Mouse (Mus musculus) stomach, adult 2 months (tissue): ENCODE measurements around the gene Zer1. TPM values are rescaled to one million over a fixed set of nuclear protein-coding genes. Genes with fewer than 3 reads are reported as not detected.

ENCODE experiments used
- polyA plus RNA-seq: library from polyadenylated mRNA; depleted of rRNA; stranded (reverse); fragments of >200 nt; gene quantifications from 2 replicates; pipeline ENCODE4 v1.2.3, GENCODE M21; 2012; rRNA removed

Zer1 gene
- polyA plus RNA-seq = 21.2 and 23.3 TPM in 2 replicates

DNA sequence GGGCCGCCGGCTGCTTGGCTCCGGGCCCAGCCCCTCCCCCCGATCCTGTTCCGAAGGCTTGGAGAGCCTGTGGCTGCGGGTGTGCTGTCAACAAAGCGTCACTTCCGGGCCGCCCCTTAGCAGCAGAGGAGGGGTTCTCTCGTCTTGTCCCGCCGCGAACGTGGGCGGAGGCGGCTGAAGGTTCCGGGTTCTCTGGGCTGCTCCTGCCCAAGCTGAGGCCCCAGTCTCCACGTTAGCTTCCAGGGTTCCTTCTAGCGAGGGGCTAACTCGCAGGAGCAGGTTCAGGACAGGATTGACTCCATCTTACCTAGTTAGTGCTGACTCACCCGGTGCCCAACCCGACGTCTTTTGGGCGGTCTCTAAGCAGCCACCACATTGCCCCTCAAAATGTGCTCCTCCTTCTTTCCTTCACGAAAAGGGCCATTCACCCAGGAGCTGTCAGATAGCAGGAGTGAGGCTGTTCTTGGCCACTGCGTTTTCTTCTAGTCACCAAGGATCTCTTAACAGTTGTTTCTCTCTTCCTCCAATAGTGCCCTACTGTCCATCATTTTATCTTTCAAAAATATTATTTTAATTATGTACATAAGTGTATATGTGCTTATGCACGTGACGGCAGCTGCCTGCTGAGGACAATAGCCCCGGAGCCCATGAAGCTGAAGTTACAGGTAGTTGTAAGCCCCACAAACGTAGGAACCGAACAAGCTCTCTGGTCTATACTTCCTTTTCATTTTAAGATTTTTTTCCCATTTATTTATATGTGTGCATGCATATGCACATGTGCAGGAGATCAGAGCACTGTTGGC is at the start of gene Zer1:
Zer1 (minus strand) TSS at position 114 of the 803 bp plus-strand sequence.

DNA sequence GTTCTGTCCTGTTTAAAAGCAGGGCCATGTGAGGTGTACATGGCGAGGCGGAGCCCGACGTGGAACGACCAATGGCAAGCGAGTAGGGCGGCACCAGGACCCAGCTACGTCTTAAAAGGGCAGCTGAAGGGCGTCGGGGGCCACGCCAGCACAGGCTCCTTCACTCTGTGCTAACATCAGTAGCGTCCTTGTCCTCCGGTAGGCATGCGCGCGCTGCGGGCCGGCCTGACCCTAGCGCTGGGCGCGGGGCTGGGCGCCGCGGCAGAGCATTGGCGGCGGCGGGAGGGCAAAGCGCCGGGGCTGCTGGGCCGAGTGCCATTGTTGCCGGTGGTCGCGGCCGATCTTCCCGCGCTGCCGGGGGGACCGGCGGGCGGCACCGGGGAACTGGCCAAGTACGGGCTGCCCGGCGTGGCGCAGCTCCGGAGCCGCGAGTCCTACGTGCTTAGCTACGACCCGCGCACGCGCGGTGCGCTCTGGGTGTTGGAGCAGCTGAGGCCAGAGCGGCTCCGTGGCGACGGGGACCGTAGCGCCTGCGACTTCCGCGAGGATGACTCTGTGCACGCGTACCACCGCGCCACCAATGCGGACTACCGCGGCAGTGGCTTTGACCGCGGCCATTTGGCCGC is 47.1 kb upstream of the Zer1 start, which contains the start of gene Endog:
Endog (plus strand) TSS at position 123 of the 626 bp plus-strand sequence.

DNA sequence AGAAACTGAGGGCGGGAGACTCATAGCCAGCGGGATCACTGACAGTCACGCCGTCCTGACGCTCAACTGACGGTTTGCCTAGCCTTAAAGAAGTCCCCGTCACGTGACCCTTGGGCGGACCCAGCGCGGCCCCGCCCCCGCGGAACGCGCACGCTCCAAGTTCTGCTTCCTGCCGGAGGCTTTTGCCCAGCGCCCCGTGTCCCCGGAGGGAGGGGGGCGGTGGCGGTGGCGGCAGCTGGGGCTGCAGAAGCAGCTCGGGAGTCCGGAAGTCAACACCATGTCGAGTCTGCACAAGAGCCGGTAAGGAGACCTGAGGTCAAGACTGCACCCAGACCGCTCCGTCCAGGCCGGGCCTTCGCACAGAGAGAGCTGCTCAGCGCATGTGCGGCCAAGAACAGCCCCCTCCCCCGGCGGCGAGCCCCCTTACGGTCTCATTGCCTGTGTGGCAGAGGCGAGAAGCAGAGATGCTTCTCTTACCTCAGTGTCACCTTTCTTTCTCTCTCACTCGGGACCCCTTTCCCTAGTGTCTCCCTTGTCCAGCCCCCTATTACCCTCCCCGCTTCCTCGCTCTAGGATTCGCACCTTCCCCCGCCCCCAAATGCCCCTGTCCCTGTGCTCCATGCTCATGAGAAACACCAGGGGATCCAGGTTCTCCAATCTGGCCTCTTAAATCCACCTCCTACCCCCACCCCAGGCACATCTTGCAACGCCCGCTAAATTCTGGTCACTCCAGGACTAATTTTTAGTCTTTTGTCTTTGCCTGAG is 9.4 kb upstream of the Zer1 start, which contains the start of gene Tbc1d13:
Tbc1d13 (plus strand) TSS at position 134 of the 765 bp plus-strand sequence.

DNA sequence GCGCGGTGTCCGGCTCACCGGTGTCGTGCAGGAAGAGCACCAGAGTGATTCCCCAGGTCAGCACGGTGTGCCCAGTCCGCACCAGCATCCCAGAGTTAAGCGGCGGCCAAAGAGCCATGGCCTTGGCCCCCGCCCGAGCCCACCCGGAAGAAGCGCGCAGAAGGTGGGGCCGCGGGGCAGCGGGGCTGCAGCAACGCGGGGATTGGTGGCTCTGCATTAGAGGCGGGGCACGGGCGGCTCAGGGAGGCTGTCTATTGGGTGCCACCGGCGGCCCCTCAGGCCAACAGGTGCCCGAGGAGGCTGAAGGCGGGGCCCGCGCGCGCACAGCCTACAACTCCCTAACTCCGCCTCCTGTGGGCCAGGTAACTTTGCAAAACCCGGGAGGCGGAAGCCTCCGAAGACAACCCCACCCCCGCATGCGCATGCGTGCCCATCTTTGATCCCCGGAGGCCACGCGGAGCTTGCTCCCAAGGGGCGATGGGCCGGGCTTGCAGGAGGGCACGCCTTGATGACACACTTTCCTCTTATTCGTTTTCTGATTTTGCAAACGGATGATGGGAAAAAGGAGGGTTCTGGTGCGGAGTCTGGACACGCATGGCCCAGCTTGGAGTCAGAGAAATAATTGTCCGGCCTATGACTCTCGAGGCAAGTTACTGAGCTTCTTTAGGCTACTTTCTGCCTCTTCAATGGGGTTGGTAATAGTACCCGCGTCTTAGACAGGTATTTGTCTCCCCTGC is 30.7 kb downstream of the Zer1 start, which contains the start of gene Zdhhc12:
Zdhhc12 (minus strand) TSS at position 178 of the 737 bp plus-strand sequence.

DNA sequence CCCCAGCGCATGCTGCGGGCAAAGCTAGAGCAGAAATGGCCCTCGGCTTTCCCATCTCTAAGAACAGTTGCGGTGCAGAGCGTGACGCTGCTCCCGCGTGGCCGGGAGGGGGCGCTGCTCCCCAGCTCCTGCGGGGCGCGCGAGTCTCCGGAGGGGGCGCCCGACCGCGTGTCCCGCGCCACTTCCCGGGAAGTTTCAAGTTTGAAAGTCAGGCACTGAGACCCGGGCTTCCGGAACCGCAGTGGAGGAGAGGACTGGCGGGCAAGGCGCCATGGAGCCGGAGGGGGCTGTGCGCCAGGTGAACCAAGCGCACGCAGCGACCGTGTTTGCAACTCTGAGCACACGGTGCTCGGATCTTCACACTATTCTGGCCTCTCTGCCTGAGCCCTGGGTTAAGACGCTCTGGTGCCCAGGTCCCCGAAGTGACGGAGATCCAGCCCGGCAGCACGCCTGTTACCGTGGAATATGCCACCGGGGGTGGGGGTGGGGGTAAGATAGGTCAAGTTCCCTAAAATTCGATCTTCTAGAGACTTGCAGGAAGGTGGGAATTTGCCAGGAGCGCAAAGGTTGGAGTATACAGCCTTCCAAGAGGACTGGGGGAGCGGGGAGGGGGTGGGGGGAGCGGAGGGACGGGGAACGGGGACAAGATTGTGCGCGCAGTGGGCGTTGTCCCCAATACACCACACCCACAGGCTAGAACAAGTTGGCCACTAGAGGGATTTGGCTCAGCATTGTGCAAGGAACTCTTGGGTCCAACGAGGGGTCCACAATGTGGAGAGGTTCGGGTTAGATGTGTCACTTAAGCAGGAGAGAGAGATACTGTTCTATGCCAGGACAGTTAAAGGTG is 46.7 kb downstream of the Zer1 start, which contains the start of gene Pkn3:
Pkn3 (plus strand) TSS at position 183 of the 847 bp plus-strand sequence.

DNA sequence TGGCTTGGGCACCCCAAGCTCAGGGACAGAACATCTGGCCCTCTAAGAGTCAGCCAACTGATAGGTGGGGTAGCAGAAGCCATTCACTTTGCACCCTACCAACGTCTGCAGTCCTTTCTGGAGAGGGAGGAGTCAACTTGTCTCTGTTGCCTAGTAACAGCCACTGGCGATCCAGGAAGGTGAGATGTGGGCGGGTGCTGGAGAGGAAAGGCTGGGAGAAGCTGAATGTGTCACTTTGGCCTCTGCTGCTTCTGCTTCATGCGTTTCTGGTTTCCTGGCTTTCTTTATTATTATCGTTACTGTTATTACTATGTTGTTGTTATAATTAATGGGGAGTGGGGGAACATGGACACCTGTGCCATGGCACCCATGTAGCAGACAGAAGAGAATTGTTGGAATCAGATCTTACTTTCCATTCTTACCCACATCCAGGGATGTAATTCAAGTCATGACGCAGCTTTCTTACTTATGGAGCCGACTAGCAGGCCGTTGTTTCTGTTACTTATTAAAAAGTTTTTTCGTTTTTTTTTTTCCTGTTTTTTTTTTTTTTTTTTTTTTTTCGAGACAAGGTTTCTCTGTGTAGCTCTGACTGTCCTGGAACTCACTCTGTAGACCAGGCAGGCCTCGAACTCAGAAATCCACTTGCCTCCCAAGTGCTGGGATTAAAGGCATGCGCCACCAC is 67.0 kb downstream of the Zer1 start, which contains the start of gene Set:
Set (plus strand) TSS at position 156 of the 682 bp plus-strand sequence.

DNA sequence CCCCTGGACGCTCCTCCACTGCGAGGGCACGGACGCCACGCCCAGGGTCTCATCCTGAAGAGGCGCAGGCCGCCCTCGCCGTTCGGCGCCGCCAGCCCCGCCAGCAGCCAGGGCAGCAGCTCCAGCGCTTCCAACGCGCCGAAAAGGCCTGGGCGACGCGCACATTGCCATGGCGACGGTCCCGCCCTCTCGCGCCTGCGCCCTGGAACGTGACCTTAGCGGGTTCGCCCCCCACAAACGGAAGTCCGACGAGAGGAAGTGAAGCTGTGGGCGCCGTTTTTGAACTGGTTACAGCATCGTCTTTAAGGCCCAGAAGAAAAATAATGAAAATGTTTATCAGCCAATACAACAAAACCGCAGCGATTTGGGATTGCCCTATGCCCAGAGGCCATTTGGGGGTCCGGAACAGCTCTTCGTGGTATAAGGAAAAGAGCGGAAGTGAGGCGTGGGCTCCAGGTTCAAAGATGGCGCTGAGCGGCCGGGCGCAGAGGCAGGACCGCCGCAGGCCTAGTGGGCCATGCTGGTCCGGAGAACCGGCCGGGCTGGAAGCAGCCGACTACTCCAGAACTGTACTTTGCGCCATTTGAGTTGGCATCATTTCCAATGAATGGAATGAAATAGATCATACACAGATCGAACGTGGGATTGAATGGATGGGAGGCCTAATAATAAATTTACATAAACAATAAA is 75.5 kb downstream of the Zer1 start, which contains the start of gene Wdr34:
Wdr34 (minus strand) TSS at position 183 of the 690 bp plus-strand sequence.

Other genes starting within 250 kb of the Zer1 start
- 9.2 and 11.3 TPM in 2 replicates for gene Odf2, start 235.4 kb downstream of the Zer1 start, polyA plus RNA-seq
- 3.2 and 3.5 TPM in 2 replicates for gene Gle1, start 189.2 kb downstream of the Zer1 start, polyA plus RNA-seq
- gene Sptan1, start 159.0 kb downstream of the Zer1 start, polyA plus RNA-seq = 33.5 and 47.5 TPM in 2 replicates
- 12.0 and 12.4 TPM in 2 replicates for gene Wdr34, start 75.7 kb downstream of the Zer1 start, polyA plus RNA-seq
- gene Set, start 67.2 kb downstream of the Zer1 start, polyA plus RNA-seq = 23.9 and 29.4 TPM in 2 replicates
- gene Pkn3, start 46.9 kb downstream of the Zer1 start, polyA plus RNA-seq = 6.8 and 7.1 TPM in 2 replicates
- gene Zdhhc12, start 30.9 kb downstream of the Zer1 start, polyA plus RNA-seq = 43.2 and 67.1 TPM in 2 replicates
- 26.8 and 32.1 TPM in 2 replicates for gene Tbc1d13, start 9.2 kb upstream of the Zer1 start, polyA plus RNA-seq
- gene Endog, start 46.9 kb upstream of the Zer1 start, polyA plus RNA-seq = 39.9 and 91.3 TPM in 2 replicates
- 11.6 and 12.3 TPM in 2 replicates for gene Spout1, start 53.9 kb upstream of the Zer1 start, polyA plus RNA-seq
- 55.2 and 57.8 TPM in 2 replicates for gene Kyat1, start 81.3 kb upstream of the Zer1 start, polyA plus RNA-seq
- 16.7 and 17.1 TPM in 2 replicates for gene Lrrc8a, start 113.1 kb upstream of the Zer1 start, polyA plus RNA-seq
- 0.39 and 0.74 TPM in 2 replicates for gene Gm28035, start 116.0 kb upstream of the Zer1 start, polyA plus RNA-seq
- gene Phyhd1, start 141.6 kb upstream of the Zer1 start, polyA plus RNA-seq = 9.1 and 10.5 TPM in 2 replicates
- gene Gm28038, start 156.5 kb upstream of the Zer1 start, polyA plus RNA-seq = not detected in 2 replicates
- 7.8 and 8.3 TPM in 2 replicates for gene Dolk, start 161.7 kb upstream of the Zer1 start, polyA plus RNA-seq
- gene Nup188, start 161.8 kb upstream of the Zer1 start, polyA plus RNA-seq = 21.4 and 24.0 TPM in 2 replicates
- 184 and 205 TPM in 2 replicates for gene Sh3glb2, start 234.8 kb upstream of the Zer1 start, polyA plus RNA-seq
- 21.6 and 21.8 TPM in 2 replicates for gene Miga2, start 239.6 kb upstream of the Zer1 start, polyA plus RNA-seq